Mouse (Mus musculus): Measurements from ENCODE around the gene Kif1b.

The Kif1b gene

GRCm38 (mm10) chr4:149145151-149145550 lies 162.3 kb downstream of the Kif1b start:
- intact Hi-C loops (cut with DNase I), result loop anchor here (5.0 to 10.0 kb wide), 2 partner anchors 37 to 400 kb away; no protein-coding TSS in a partner anchor

- intact Hi-C loops (cut with DNase I), result loop anchor here (10.0 kb wide), 1 partner anchor 400 kb away; no protein-coding TSS in a partner anchor
These were observed 163.0 kb downstream of the Kif1b start for GRCm38 (mm10) chr4:149144459-149144858.

DNA sequence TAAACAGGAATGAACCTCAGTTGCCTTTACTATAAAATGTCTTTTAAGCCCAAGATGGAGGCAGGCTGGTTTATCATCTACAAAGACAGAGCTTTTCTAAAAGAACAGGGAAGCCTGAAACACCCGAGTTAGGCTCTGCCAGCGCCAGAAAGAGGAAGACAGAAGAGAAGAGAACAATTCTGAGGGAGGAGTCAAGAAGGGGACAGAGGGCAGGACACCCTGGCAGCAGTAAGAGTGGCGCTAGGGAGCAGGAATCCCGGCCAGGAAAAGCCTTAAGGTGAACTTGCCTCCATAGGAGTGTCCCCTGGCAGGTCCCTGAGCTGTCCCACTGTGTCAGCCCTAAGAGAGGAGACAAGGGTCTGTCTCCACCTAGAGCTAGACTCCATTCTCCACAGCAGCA lies 163.9 kb downstream of the Kif1b start:
- intact Hi-C loops (cut with DNase I), result loop anchor here (10.0 kb wide), 1 partner anchor 401 kb away; no protein-coding TSS in a partner anchor

GRCm38 (mm10) chr4:149138515-149138914 lies 169.0 kb downstream of the Kif1b start:
- intact Hi-C loops (cut with DNase I), result no loop called here

DNA sequence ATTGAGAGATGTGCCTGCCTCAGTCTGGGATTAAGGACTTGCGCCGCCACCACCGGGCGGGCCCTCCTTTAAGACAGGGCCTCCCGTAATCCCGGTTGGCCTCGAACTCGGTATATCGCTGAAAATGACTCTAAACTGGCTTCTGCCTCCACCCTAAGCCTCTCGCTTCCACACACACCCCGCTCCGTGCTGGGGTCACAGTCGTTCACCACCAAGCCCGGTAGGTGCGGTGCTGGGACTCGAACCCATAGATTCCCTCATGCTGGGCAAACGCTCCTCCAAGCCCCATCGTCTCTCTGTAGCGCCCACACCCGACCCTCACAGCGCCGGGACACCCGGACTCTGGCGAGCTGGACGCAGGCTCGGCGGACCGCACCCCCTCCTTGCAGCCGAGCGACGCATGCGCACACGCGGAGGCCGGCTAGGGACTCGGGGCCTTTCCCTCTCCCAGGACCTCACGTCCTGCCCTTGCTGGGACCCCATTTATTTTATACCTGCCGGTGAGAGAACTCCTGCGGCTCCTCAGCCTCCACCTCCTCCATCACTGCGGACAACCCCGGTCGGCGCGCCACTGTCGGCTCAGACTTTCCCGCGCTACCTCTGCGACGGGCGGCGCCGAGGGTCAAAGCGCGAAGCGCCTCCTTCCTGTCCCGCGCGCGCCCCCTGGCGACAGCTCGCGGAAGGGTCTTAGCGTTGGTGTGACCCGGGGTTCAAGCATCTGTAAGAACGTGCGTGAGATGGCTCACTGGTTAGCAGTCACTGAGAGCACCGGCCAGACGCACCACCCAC lies 170.3 kb downstream of the Kif1b start, which contains the start of gene Cenps:
TSS of gene Cenps (minus strand) at position 648 of the 789 bp plus-strand sequence.
- intact Hi-C loops (cut with DNase I), result loop anchor here (2.0 kb wide), 1 partner anchor 60 kb away; no protein-coding TSS in a partner anchor

DNA sequence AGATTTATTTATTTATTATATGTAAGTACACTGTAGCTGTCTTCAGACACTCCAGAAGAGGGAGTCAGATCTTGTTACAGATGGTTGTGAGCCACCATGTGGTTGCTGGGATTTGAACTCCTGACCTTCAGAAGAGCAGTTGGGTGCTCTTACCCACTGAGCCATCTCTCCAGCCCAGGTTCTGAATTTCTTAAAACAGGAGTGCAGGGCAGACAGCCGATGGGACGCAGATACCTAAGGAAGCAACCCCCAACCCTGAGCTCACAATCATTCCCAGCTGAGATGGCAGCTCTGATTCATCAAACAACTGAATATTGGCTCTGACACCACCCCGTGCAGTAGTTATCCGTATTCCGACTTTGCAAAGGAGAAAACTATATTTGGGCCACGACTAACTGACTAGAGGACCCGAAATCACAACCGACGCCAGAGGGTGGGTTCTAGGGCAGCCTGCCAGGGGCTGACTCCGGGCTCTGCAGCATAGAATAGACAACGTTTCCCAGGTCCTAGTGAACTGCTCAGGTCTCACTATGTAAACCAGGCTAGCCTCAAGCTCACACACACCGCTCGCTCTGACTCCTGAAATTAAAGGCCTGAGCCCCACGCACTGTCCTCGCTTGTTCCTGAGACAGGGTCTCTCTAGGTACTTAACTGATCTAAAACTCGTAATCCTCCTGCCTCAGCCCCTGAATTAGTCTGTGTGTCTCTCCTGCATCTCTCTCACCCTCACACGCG lies 171.2 kb downstream of the Kif1b start:
- intact Hi-C loops (cut with DNase I), result loop anchor here (2.0 kb wide), 1 partner anchor 59 kb away; no protein-coding TSS in a partner anchor

- intact Hi-C loops (cut with DNase I), result no loop called here
These were observed 174.1 kb downstream of the Kif1b start for GRCm38 (mm10) chr4:149133395-149133794.

- intact Hi-C loops (cut with DNase I), result no loop called here
These were observed 175.5 kb downstream of the Kif1b start for GRCm38 (mm10) chr4:149131789-149132565.

DNA sequence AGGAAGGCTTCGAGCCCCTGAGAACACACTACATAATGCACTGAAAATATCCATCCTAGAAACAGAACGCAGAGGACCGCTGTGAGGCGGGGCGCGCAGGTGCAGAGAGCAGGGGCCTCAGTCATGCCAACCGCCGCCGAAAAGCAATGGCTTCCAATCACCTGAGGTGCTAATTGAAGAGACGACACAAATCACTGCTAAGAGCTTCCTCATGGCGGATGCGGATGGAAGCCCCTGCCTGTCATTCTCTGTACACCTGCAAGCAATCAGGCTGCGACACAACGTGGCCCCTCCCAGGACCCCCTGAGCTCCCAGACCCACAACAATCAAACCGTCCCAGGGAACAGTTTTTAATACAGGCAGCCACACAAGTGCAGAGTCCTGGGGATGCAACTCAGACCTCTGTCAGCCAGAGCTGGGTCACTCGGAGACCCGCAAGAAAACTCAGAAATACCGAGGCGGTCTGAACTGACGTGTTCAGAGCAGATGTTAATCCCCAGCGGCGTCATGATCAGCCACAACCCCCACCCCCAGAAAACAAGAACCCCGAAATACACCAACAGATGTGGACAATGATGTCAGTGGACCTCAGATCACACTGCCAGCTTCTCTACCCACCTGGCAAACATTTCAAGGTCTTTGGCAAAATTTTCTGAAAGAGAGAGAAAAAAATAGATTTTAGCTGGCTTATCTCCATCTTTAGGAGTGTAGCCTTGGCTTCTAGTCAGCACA lies 176.3 kb downstream of the Kif1b start:
- intact Hi-C loops (cut with DNase I), result no loop called here

DNA sequence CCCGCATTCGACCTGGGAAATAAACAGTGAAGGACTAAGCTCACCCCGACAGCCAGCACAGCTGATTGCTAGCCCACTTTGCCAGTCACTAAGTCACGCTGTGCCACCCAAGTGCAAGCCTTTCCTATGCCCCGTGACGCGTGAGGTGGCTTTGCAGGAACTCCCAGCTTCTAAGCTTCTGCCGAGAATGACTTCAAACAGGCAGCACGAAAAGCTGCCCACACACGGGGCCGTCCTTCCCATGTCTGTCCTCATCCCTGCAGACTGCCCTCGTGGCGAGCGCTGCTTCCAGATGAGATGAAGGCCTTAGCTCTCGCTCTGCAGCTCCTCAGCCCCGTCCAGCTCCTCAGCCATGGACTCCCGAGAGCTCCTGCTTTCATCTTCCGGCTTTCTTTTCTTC lies 179.0 kb downstream of the Kif1b start:
- intact Hi-C loops (cut with DNase I), result no loop called here

DNA sequence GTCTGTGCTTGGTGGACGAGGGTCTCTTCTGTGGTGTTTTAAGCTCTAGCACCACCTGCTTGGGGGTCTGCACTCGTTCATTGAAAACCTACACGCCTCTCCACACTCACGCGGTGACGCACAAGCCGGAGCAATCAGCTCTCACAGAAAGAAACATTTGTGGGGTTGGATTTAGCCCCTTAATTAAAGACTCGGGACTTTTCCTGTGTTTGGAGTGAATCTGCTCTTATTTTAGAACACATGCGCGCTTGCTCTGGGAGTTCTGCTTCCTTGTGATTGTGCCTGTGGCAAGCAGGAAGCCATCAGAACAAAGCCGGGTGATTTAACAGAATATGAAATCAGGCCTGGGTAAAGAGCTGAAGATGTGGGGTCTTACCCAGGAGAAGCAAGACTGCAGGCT lies 180.8 kb downstream of the Kif1b start, which contains the start of gene Cort:
TSS of gene Cort (minus strand) at position 101 of the 400 bp plus-strand sequence.
- intact Hi-C loops (cut with DNase I), result no loop called here

All from adrenal gland (tissue).